Mouse (Mus musculus) testis, adult 2 months (tissue): ENCODE data around the gene Acvr1. TPM values are rescaled to one million over a fixed set of nuclear protein-coding genes. Genes with fewer than 3 reads are reported as not detected.

ENCODE experiments used
- H3K27ac ChIP-seq: fragments of 200-500 bp; 2 replicates; pipeline ENCODE4 v1.5.1; 2012; ENCODE audit warnings: low read depth, low read length; ENCODE audit not compliant: control insufficient read depth, insufficient read depth
- H3K27me3 ChIP-seq: fragments of 200-500 bp; 2 replicates; pipeline ENCODE4 v1.6.1; 2012; ENCODE audit warnings: mild to moderate bottlenecking, low read length, moderate library complexity; ENCODE audit not compliant: control insufficient read depth, insufficient read depth
- H3K36me3 ChIP-seq: fragments of 200-500 bp; 2 replicates; pipeline ENCODE4 v1.6.1; 2012; ENCODE audit warnings: mild to moderate bottlenecking, low read length; ENCODE audit not compliant: control insufficient read depth, insufficient read depth
- H3K4me1 ChIP-seq: fragments of 200-500 bp; 2 replicates; pipeline ENCODE4 v1.6.1; 2012; ENCODE audit warnings: low read length; ENCODE audit not compliant: control insufficient read depth, insufficient read depth
- H3K4me3 ChIP-seq: fragments of 200-500 bp; 2 replicates; pipeline ENCODE4 v1.5.1; 2012; ENCODE audit warnings: low read depth, mild to moderate bottlenecking, low read length, moderate library complexity, mixed read lengths; ENCODE audit not compliant: control insufficient read depth
- CTCF ChIP-seq: fragments of 200-500 bp; IDR thresholded peaks from 2 replicates; pipeline ENCODE4 v1.5.1; 2012; ENCODE audit warnings: low read depth, mild to moderate bottlenecking, inconsistent platforms, low read length, moderate library complexity; ENCODE audit not compliant: control insufficient read depth, insufficient read depth, insufficient replicate concordance
- POLR2A ChIP-seq: fragments of 200-500 bp; IDR thresholded peaks from 2 replicates; pipeline ENCODE4 v1.6.1; 2012; ENCODE audit warnings: low read depth, mild to moderate bottlenecking, inconsistent platforms, low read length, moderate library complexity; ENCODE audit not compliant: control insufficient read depth
- polyA plus RNA-seq: library from polyadenylated mRNA; depleted of rRNA; stranded (reverse); fragments of >200 nt; gene quantifications from 2 replicates; pipeline ENCODE4 v1.2.3, GENCODE M21; 2012; rRNA removed

Acvr1 gene
- 2.0 and 2.3 TPM in 2 replicates for polyA plus RNA-seq

DNA sequence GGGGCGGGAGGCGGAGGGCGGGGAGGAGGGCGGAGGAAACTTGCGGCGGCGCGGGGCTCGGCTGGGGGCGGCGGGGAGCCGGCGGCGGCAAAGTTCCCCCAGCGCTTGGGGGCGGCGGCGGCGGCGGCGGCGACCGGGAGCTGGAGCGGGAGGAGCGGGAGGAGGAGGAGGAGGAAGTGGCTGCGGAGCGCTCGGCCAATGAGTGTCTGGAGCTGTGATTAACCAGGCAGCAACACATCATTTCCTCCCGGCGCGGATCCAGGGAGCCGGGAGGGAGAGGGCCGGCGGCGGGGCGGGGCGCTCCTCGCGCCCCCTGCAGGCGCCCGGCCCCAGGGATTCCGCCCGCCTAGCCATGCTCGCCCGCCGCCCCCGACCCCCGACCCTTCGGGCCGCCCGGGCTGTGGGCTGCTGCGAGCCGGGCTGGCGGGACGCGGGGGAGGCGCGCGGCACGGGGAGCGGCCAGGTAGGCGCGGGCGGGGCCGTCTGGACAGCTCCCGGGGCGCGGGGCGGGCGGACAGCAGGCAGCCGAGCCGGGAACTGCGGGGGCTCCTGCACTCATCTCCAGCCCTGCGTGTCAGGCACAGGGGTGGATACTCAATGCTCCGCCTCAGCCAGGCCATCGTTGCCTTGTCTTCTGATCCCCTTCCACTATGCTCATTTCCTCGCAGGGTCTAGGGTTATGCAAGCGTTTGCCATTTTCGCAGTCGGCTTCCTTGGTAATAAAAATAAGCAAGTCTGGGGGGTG lies at the start of gene Acvr1, which contains the start of gene Upp2:
Acvr1 (minus strand) TSS at position 92 of the 745 bp plus-strand sequence.
Upp2 (plus strand) TSS at position 233 of the 745 bp plus-strand sequence.
- H3K4me1 ChIP-seq, result no peaks in the 10 kb centered on the region; the same call in none of the 2 replicates
- H3K27ac ChIP-seq, result peak within 1 kb of the TSS; percentile 54
- TF ChIP-seq POLR2A, result no peak
- TF ChIP-seq CTCF, result no peak

GRCm38 (mm10) chr2:58615766-58616165 lies 48.8 kb upstream of the Acvr1 start:
- Histone ChIP-seq H3K4me1 (no peaks in the 10 kb centered on the region), H3K27ac (no peak overlapping the region), H3K36me3 (no peaks in the 10 kb centered on the region), H3K4me3 (no peak overlapping the region), H3K27me3 (no peaks in the 10 kb centered on the region)
- no peak for TF ChIP-seq CTCF
- TF ChIP-seq POLR2A, result no peak

More for the DNA sequence above, at the start of gene Acvr1, which contains the start of gene Upp2:
- no peaks in the 10 kb centered on the region; the same call in 1 of the 2 replicates for H3K27me3 ChIP-seq
- H3K4me3 ChIP-seq, result peak within 1 kb of the TSS; percentile 86
- H3K36me3 ChIP-seq, result no peaks in the 10 kb centered on the region

- TF ChIP-seq POLR2A (no peak), CTCF (no peak)
- H3K27ac ChIP-seq, result no peak overlapping the region
Measured at GRCm38 (mm10) chr2:58614851-58615250, 47.9 kb upstream of the Acvr1 start.

GRCm38 (mm10) chr2:58613720-58614119 lies 46.8 kb upstream of the Acvr1 start:
- no peak overlapping the region for H3K27ac ChIP-seq
- no peak for TF ChIP-seq CTCF
- TF ChIP-seq POLR2A, result no peak
- no peaks in the 10 kb centered on the region for H3K36me3 ChIP-seq
- no peak overlapping the region for H3K4me3 ChIP-seq
- no peaks in the 10 kb centered on the region for H3K4me1 ChIP-seq
- H3K27me3 ChIP-seq, result no peaks in the 10 kb centered on the region

More at GRCm38 (mm10) chr2:58614851-58615250, 47.9 kb upstream of the Acvr1 start:
- Histone ChIP-seq H3K27me3 (no peaks in the 10 kb centered on the region), H3K4me1 (no peaks in the 10 kb centered on the region), H3K36me3 (no peaks in the 10 kb centered on the region), H3K4me3 (no peak overlapping the region)

GRCm38 (mm10) chr2:58604791-58605190 lies 37.8 kb upstream of the Acvr1 start:
- H3K4me3 ChIP-seq, result no peak overlapping the region
- no peaks in the 10 kb centered on the region for H3K27me3 ChIP-seq
- H3K4me1 ChIP-seq, result no peaks in the 10 kb centered on the region
- TF ChIP-seq POLR2A (no peak), CTCF (no peak)
- no peaks in the 10 kb centered on the region for H3K36me3 ChIP-seq
- H3K27ac ChIP-seq, result no peak overlapping the region

- H3K36me3 ChIP-seq, result no peaks in the 10 kb centered on the region
- TF ChIP-seq CTCF (no peak), POLR2A (no peak)
Measured at GRCm38 (mm10) chr2:58603379-58603778, 36.4 kb upstream of the Acvr1 start.

DNA sequence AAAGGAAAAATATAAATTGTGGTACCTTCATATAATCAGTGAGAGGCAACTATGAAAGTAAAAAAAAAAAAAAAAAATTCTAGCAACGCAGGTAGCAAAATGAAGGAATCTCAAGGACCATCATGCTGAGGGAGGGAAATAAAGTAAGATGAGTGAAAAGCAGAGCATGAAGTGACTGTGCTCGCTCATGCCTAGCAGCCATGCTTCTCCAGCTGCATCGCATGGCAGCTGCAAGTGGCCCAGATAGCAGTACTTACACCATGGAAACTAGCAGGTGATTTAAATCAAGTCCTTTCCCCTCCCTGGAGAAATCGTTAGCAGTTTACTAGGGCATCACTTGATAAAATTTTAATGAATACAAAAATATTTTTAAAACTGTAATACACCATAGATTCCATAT lies 34.4 kb upstream of the Acvr1 start:
- no peaks in the 10 kb centered on the region for H3K36me3 ChIP-seq
- H3K4me3 ChIP-seq, result no peak overlapping the region
- no peak overlapping the region for H3K27ac ChIP-seq
- peaks cover 2% of the 10 kb centered on the region; the same call in 1 of the 2 replicates for H3K4me1 ChIP-seq
- H3K27me3 ChIP-seq, result no peaks in the 10 kb centered on the region
- TF ChIP-seq POLR2A, result no peak
- TF ChIP-seq CTCF, result no peak

More at GRCm38 (mm10) chr2:58603379-58603778, 36.4 kb upstream of the Acvr1 start:
- no peaks in the 10 kb centered on the region for H3K4me1 ChIP-seq
- no peak overlapping the region for H3K27ac ChIP-seq
- H3K4me3 ChIP-seq, result no peak overlapping the region
- H3K27me3 ChIP-seq, result no peaks in the 10 kb centered on the region
